Mouse (Mus musculus): ENCODE results near the gene Cryaa.

The Cryaa gene

DNA sequence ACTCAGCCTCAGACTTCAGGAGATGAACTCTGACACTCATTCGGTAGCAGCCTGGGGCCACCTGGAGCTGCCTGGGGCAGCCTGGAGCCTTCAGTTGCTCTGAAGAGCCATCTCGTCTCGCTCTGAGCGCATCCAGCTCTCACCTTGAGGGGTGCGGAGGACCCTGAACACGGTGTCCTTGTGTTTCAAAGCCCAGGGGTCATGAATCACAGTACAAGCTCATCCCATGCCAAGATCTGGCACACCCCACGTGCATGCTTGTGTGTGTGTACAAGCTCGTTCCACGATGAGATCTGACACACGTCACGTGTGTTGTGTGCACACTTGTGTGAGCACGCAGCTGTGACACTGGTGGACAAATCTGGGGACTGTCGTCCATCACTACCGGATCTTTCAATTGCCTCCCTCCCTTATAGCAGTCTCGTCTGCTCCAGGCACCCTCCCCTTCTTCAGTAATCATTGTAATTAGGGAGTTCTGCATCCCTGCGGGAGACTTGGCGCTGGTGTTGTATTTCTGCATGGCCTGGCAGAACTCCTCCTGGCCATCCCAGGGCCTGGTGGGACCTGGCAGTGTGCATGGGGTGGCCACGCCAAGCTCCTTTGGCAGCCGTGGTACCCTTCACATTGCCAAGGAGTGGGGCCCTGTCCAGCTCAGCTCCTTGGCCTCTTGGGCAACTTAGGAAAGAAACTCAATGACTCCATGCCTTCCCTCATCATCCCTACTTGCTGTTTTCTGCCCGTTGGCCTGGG lies 27.8 kb downstream of the Cryaa start:
- DNase-seq (ENCODE audit: low read depth, low spot score) = no peak

DNA sequence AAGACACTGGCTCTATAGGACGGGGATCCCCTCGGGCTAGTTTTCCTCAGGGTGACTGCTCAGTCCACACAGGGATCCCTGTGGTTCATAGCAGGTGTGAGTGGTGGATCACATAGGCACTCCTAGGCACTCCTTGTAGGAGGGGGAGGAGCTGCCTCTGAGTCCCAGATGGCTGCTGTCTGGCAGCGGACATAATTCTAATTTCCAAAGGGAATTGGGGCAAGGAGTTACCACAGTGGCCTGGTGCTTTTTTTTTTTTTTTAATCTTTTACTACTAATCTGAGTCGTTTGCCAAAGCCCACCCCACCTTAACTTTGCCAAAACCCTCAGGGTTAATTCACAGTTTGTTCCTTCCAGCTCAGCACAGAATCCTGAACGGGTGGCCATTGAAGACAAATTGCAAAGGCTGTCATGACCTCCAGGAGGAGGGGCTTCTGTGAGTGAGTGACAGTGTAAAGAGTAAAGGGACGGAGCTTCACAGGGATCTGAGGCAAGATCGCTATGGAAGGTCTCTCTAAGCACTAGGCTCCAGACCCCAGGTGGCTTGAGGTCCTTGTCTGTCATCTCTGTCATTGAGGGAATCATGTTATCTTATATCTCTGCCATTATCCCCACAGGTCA lies 31.6 kb downstream of the Cryaa start:
- DNase-seq (ENCODE audit: low read depth, low spot score) = no peak

DNA sequence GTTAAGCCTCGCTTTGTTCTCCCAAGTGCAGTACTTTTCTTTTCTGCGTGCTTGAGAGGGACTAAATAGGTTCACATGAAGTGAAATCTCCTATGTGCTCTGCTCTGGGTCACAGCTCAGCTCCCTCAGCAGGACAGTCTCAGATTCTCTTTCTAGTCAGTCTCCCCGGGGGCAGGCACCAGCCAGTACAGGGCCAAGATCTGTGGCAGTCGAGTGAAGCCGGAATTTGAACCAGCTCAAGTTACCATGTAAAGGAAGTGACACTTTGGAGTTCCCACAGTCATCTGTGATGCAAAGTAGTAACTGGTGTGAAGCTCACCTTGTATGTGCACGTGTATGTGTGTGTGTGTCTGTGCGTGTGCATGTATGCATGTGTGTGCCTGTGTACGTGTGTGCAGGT lies 32.8 kb downstream of the Cryaa start:
- no peak for DNase-seq (ENCODE audit: low read depth, low spot score)

DNA sequence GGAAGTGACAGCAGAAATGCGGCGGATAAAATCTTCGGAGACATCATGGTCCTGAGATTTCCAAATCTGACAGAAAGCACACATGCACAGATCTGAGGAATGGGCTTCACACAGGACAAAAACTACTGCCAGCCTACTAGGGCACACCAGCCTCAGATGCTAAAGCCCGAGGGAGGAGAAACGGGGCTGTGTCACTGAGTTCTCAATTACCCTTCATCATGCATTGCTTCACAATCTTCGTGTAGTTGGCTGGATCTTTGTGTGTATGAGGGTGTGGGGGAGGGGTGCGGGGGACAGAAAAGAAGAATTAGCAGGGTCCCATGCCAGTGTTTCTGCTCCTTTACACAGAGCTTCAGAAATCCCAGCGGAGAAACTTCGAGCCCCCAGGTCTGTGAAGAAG lies 36.1 kb downstream of the Cryaa start:
- no peak for DNase-seq (ENCODE audit: low read depth, low spot score)

DNA sequence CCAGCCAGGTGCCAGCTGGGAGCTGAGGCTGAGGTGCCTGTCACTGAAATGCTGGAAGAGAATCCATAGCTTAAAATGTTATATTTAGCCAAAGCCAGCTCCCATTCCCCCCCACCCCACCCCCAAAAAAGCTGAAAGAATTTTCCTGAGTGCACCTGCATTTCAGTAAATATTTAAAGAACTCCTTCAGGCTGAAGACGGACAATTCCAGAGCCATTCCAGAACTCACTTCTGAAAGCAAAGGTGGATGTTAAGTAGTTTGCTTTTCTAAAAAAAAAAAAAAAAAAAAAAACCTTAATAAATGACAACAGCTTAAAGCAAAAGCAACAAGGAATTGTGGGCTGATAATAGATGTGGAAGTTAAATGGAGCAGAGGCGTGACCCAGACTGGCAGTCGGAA lies 36.5 kb downstream of the Cryaa start:
- no peak for DNase-seq (ENCODE audit: low read depth, low spot score)

DNA sequence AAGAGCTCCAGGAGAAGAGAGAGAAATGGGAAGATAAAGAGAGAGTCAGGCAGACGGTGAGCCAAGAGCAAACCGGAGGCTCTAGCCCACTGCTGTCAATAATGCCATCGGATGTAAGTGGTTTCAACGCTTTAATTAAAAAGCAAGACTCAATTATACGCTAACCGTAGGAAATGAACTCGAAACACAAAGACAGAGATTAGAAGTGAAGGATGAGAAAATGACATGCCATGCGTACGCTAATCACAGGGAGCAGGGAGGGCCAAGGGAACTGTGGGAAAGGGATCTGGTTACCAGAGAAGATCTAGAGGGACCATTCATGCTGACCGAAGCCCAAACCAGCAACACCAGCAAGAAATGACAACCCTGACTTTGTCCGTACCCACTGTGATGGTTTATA lies 37.4 kb downstream of the Cryaa start:
- no peak for DNase-seq (ENCODE audit: low read depth, low spot score)

DNA sequence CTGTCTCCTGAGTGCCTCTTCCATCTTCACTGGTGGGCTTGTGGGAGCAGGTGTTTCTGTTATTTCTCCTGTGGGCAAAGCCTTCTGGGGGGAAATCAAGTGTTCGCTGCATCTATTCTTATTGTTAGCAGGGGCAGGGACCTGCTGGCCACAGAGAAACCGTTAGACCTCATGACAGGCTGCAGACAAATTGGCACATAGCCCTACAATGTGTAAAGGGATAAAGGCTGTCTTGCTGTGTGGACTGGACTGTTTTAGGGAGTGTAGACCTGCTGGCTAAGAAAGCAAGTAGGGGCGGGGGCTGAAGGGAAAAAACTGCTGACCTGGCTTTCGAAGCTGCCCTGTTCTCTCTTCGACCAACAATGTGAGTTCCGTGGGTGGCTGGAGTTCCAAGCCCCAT lies 44.0 kb downstream of the Cryaa start:
- DNase-seq (ENCODE audit: low read depth, low spot score) = no peak

DNA sequence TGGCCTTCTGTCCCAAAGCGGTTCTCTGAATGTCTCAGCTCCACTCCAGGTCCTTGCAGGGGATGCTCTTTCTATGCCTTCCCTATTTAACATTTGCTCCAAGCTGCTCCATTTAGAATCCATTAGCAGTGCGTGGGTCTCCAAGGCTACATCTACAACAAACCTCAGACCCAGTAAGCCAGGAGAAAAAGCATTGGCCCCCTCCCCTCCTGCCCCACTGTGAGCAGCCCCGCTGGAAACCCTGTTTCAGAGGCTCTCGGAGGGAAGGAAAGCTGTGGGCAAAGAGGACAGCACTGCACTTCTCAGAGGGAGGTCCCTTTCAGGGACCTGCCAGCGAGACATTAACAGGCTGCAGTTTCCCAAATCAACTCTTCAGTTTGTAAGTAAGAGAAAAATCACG lies 47.8 kb downstream of the Cryaa start:
- DNase-seq (ENCODE audit: low read depth, low spot score) = no peak

DNA sequence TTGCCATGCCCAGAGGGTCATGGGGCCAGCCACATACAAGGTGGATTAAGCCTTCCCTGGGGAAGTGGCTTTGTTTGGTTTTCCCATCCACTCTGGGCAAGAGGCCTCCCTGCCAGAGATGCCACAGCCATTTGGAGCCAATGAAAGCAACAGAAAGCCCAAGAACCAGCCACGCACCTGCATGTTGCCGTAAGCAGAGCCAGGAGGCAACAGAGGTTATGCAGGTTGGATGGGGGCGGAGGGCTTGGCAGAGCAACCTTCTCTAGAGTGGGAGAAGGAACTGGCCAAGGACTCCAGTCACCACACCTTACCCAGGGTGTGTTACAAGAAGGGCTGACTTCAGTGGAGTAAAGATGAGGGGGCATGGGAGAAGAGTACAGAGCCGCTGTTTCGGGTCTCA lies 48.6 kb downstream of the Cryaa start:
- DNase-seq (ENCODE audit: low read depth, low spot score) = no peak

DNA sequence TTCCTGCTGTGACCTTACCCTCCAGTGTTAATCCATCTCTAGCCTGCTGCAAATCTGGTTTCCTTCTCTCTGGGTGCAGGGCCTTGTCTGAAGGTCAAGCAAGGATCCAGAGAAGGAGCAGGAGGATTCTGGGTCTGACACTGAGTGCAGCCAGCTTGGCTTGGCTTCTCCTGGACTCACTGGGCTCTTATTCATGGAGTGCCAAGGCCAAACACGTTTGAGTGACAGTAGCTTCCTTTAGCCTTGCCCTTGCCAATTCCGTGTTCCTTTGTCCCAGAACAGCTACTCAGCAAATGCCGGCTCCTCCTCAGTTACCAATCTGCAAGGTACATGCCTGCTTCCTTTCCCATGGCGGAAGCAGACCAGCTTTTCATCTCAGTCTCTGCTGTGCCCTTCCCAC lies 49.6 kb downstream of the Cryaa start:
- no peak for DNase-seq (ENCODE audit: low read depth, low spot score)

DNA sequence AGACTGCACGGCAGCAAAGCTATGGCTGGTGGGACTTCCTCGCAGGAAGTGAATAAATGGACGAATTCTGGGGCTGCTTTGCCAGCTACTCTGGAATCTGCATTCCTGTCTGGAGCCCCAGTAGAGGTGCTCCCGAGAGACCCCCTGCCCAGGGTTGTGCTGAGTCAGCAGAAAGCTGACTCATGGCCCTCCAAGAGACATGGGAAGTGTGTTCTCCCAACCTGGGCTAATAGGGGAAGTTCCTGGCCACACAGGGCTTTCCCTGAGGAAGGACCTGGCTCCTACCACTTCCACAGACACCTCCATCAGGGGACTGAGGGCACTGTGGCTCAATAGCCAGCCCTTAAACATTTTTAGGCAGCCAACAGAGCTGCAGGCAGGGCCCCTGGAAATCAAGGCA lies 50.4 kb downstream of the Cryaa start:
- no peak for DNase-seq (ENCODE audit: low read depth, low spot score)

DNA sequence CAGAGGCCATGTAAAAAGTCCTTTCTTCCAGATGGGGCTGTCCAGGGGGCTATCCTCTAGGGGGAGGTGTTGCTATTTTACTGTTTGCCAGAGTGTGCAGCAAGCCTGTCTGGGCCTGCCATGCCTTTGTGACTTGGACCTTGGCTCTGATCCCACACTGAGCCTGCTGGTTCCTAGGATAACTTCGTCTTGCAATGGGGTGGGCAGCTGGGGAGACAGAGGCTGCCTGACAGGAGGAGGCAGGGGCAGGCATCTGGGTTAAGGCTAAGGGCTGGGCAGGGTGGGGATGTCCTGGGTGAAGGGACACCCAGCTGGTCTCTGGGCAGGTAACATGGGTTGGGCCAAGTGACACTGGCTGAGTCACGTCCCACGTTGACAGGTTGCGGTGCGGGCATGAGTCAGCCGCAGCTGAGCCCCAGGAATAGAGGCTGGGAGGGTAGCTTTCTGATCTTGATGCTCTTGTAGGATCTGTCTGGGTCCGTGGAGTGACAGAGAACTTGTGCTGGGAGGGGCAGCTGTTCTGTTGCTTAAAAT lies 51.4 kb downstream of the Cryaa start:
- DNase-seq (ENCODE audit: low read depth, low spot score) = no peak

DNA sequence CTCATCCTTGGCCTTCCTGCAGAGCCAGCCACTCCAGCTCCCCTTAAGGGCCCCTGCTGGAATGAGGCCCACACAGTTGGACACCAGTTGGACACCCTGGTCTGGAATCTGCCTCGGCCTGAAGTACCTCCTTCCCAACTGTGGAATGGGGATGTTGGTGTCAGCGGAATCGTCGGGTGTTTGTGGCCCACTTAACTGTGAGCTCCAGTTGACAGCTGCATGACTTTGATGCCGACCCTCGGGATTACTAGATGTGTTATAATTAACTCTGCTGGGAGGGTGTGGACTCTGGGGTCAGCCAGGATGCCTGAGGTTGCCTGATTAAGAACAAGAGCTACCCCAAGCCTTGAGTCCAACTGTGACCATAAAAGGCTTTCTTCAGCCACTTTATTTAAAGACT lies 53.4 kb downstream of the Cryaa start:
- DNase-seq (ENCODE audit: low read depth, low spot score) = no peak
